Mouse (Mus musculus) ES-E14 (cell line): ENCODE results near the gene Maob.

Source experiments
- CHD2 ChIP-seq: IDR thresholded peaks from 2 replicates; pipeline ENCODE4 v1.6.1; 2014; ENCODE audit warnings: mild to moderate bottlenecking, low read depth, low read length, inconsistent platforms
- MAFK ChIP-seq: IDR thresholded peaks from 2 replicates; pipeline ENCODE4 v1.6.1; 2014; ENCODE audit warnings: mild to moderate bottlenecking, low read depth, low read length, inconsistent platforms; ENCODE audit not compliant: insufficient read depth
- ZC3H11A ChIP-seq: IDR thresholded peaks from 2 replicates; pipeline ENCODE4 v1.6.1; 2012; ENCODE audit warnings: low read depth, mild to moderate bottlenecking, inconsistent platforms, low read length, borderline replicate concordance
- ZNF384 ChIP-seq: IDR thresholded peaks from 2 replicates; pipeline ENCODE4 v1.6.1; 2012; ENCODE audit warnings: low read depth, low read length, inconsistent platforms

DNA sequence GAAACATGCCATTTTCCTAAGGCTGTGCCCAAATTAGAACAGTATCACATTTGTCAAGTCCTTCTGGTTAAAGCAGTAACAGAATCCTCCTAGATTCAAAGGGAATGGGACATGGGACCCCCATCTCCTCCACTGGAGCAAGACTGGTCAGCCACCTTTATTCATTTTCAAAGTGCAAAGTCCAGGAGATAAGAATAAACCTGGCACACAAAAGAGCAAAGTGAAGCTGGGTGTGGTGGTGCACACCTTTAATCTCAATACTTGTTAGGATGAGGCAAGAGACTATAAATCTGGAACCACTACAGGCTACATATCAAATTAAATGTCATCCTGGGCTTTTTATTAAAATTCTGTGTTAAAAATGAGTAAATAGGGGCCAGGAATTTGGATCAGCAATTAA, 62.4 kb downstream of the Maob start:
- no peak for TF ChIP-seq CHD2
- no peak for TF ChIP-seq ZNF384
- TF ChIP-seq ZC3H11A, result no peak
- TF ChIP-seq MAFK, result no peak
